Mouse (Mus musculus) kidney, embryonic 15.5 days (tissue): ENCODE results near the gene Pdzrn4. TPM values are rescaled to one million over a fixed set of nuclear protein-coding genes. Genes with fewer than 3 reads are reported as not detected.
"Not testable (repeated sequence)": the region's sequence is repeated elsewhere in the genome, so short reads cannot be mapped to it uniquely, and the experiment has no call there.

Source experiments
- ATAC-seq: fragments of 200-750 bp; cut with Nextera tagmentation; replicated peaks from 2 replicates; pipeline ENCODE4 v1.8.0; 2017; ENCODE audit warnings: moderate TSS enrichment; ENCODE audit not compliant: low FRiP score
- H3K27ac ChIP-seq: fragments of 300-500 bp; sonication (generic); 2 replicates; pipeline ENCODE4 v1.5.1; 2015; ENCODE audit warnings: mild to moderate bottlenecking, inconsistent platforms
- H3K27me3 ChIP-seq: fragments of 300-500 bp; sonication (generic); 2 replicates; pipeline ENCODE4 v1.6.1; 2015; ENCODE audit warnings: inconsistent platforms
- H3K36me3 ChIP-seq: fragments of 300-500 bp; sonication (generic); 2 replicates; pipeline ENCODE4 v1.6.1; 2015; ENCODE audit warnings: inconsistent platforms
- H3K4me1 ChIP-seq: fragments of 300-500 bp; sonication (generic); 2 replicates; pipeline ENCODE4 v1.6.1; 2015; ENCODE audit warnings: inconsistent platforms
- H3K4me2 ChIP-seq: fragments of 300-500 bp; sonication (generic); 2 replicates; pipeline ENCODE4 v1.6.1; 2015; ENCODE audit warnings: moderate library complexity, mild to moderate bottlenecking, inconsistent platforms
- H3K4me3 ChIP-seq: fragments of 300-500 bp; sonication (generic); replicated peaks from 2 replicates; pipeline ENCODE4 v1.5.1; 2015; ENCODE audit warnings: mild to moderate bottlenecking, inconsistent platforms
- H3K9ac ChIP-seq: fragments of 300-500 bp; sonication (generic); 2 replicates; pipeline ENCODE4 v1.6.1; 2015; ENCODE audit warnings: mild to moderate bottlenecking, inconsistent platforms
- H3K9me3 ChIP-seq: fragments of 300-500 bp; sonication (generic); replicated peaks from 2 replicates; pipeline ENCODE4 v1.6.1; 2016; ENCODE audit warnings: inconsistent platforms
- WGBS: fragments of 180-500 bp; shearing (Covaris S2); methylation state at CpG from one replicate; pipeline ENCODE4 v1.1.7; 2015; ENCODE audit warnings: mixed read lengths; 5-methylcytosine and 5-hydroxymethylcytosine counted together
- polyA plus RNA-seq: library from polyadenylated mRNA; unstranded; fragments of >200 nt; fragmentation: Nextera tagmentation; extraction: Ambion mirVana; gene quantifications from 2 replicates; pipeline ENCODE4 v1.2.1, GENCODE M21; 2015

The Pdzrn4 gene
- polyA plus RNA-seq = 2.4 and 3.0 TPM in 2 replicates

GRCm38 (mm10) chr15:92396770-92397608 lies at the start of gene Pdzrn4:
TSS of gene Pdzrn4 (plus strand) at chr15:92396881.
- Histone ChIP-seq H3K4me3 (peak within 1 kb of the TSS; percentile 55), H3K27me3 (peaks cover 40% of the 10 kb centered on the region), H3K4me2 (peak within 1 kb of the TSS; percentile 96), H3K36me3 (no peaks in the 10 kb centered on the region), H3K4me1 (peaks cover 11% of the 10 kb centered on the region), H3K9me3 (no peaks in the 10 kb centered on the region), H3K27ac (no peak within 1 kb of the TSS), H3K9ac (peak within 1 kb of the TSS; percentile 29)
- under 1% methylated on average over 65 of the region's 65 CpGs for WGBS
- peak; percentile 95 for ATAC-seq

- WGBS = 39% methylated on average over 4 of the region's 4 CpGs
- no peak for ATAC-seq
- Histone ChIP-seq H3K27ac (no peak overlapping the region), H3K36me3 (no peaks in the 10 kb centered on the region), H3K4me1 (no peaks in the 10 kb centered on the region), H3K4me3 (no peak overlapping the region), H3K9ac (no peak overlapping the region), H3K27me3 (no peaks in the 10 kb centered on the region), H3K9me3 (no peaks in the 10 kb centered on the region), H3K4me2 (no peak overlapping the region)
These were observed 49.3 kb upstream of the Pdzrn4 start for GRCm38 (mm10) chr15:92347426-92347825.

GRCm38 (mm10) chr15:92347902-92348301 lies 48.8 kb upstream of the Pdzrn4 start:
- H3K4me3 ChIP-seq = no peak overlapping the region
- WGBS = 11% methylated on average over 3 of the region's 3 CpGs
- no peaks in the 10 kb centered on the region for H3K9me3 ChIP-seq
- no peak overlapping the region for H3K27ac ChIP-seq
- no peaks in the 10 kb centered on the region for H3K4me1 ChIP-seq
- no peak overlapping the region for H3K9ac ChIP-seq
- H3K4me2 ChIP-seq = no peak overlapping the region
- peak; percentile 95 for ATAC-seq
- H3K36me3 ChIP-seq = no peaks in the 10 kb centered on the region
- no peaks in the 10 kb centered on the region for H3K27me3 ChIP-seq

GRCm38 (mm10) chr15:92348453-92348852 lies 48.2 kb upstream of the Pdzrn4 start:
- ATAC-seq, H3K4me3 ChIP-seq, H3K4me1 ChIP-seq, H3K9ac ChIP-seq, H3K27me3 ChIP-seq, H3K36me3 ChIP-seq, H3K9me3 ChIP-seq, H3K4me2 ChIP-seq, H3K27ac ChIP-seq: not testable (repeated sequence)

- no peaks in the 10 kb centered on the region for H3K9me3 ChIP-seq
- no peak overlapping the region for H3K9ac ChIP-seq
- H3K27ac ChIP-seq = no peak overlapping the region
- H3K4me1 ChIP-seq = no peaks in the 10 kb centered on the region
- no peak overlapping the region for H3K4me3 ChIP-seq
- WGBS = 19% methylated on average over 6 of the region's 6 CpGs
- no peaks in the 10 kb centered on the region for H3K27me3 ChIP-seq
- H3K4me2 ChIP-seq = no peak overlapping the region
- no peaks in the 10 kb centered on the region for H3K36me3 ChIP-seq
- no peak for ATAC-seq
These were observed 32.5 kb upstream of the Pdzrn4 start for GRCm38 (mm10) chr15:92364153-92364552.

- H3K4me2 ChIP-seq = no peak overlapping the region
- H3K4me3 ChIP-seq = no peak overlapping the region
- H3K9me3 ChIP-seq = no peaks in the 10 kb centered on the region
- no peak overlapping the region for H3K9ac ChIP-seq
- H3K27ac ChIP-seq = no peak overlapping the region
- H3K36me3 ChIP-seq = no peaks in the 10 kb centered on the region
- no peak for ATAC-seq
- H3K4me1 ChIP-seq = no peaks in the 10 kb centered on the region
- H3K27me3 ChIP-seq = no peaks in the 10 kb centered on the region
These were observed 32.1 kb upstream of the Pdzrn4 start for GRCm38 (mm10) chr15:92364592-92364991.

GRCm38 (mm10) chr15:92394811-92395210 lies 1.9 kb upstream of the Pdzrn4 start:
- no peak overlapping the region for H3K9ac ChIP-seq
- H3K4me2 ChIP-seq = no peak overlapping the region
- H3K27me3 ChIP-seq = peaks cover 40% of the 10 kb centered on the region
- H3K27ac ChIP-seq = no peak overlapping the region
- no peaks in the 10 kb centered on the region for H3K9me3 ChIP-seq
- peaks cover 11% of the 10 kb centered on the region for H3K4me1 ChIP-seq
- H3K36me3 ChIP-seq = no peaks in the 10 kb centered on the region
- WGBS = 91% methylated on average over 5 of the region's 5 CpGs
- no peak for ATAC-seq
- H3K4me3 ChIP-seq = no peak overlapping the region

- H3K4me1 ChIP-seq = peaks cover 11% of the 10 kb centered on the region
- ATAC-seq = no peak
- H3K27me3 ChIP-seq = peaks cover 38% of the 10 kb centered on the region
- no peak overlapping the region for H3K9ac ChIP-seq
- H3K4me2 ChIP-seq = no peak overlapping the region
- H3K36me3 ChIP-seq = no peaks in the 10 kb centered on the region
- no peaks in the 10 kb centered on the region for H3K9me3 ChIP-seq
- no peak overlapping the region for H3K4me3 ChIP-seq
- WGBS = 60% methylated on average over 2 of the region's 2 CpGs
- no peak overlapping the region for H3K27ac ChIP-seq
These were observed 2.1 kb downstream of the Pdzrn4 start for GRCm38 (mm10) chr15:92398747-92399146.

GRCm38 (mm10) chr15:92399278-92399677 lies 2.6 kb downstream of the Pdzrn4 start:
- Histone ChIP-seq H3K4me1 (peaks cover 11% of the 10 kb centered on the region), H3K27me3 (peaks cover 37% of the 10 kb centered on the region), H3K36me3 (no peaks in the 10 kb centered on the region), H3K9me3 (no peaks in the 10 kb centered on the region), H3K4me2 (no peak overlapping the region), H3K27ac (no peak overlapping the region), H3K4me3 (no peak overlapping the region), H3K9ac (no peak overlapping the region)
- WGBS = 74% methylated on average over 5 of the region's 5 CpGs
- ATAC-seq = no peak

- Histone ChIP-seq H3K27me3 (peaks cover 24% of the 10 kb centered on the region), H3K9me3 (no peaks in the 10 kb centered on the region), H3K4me3 (no peak overlapping the region), H3K9ac (no peak overlapping the region), H3K4me1 (peaks cover 9% of the 10 kb centered on the region), H3K36me3 (no peaks in the 10 kb centered on the region), H3K4me2 (no peak overlapping the region), H3K27ac (no peak overlapping the region)
- no peak for ATAC-seq
- 48% methylated on average over 6 of the region's 6 CpGs for WGBS
These were observed 4.9 kb downstream of the Pdzrn4 start for GRCm38 (mm10) chr15:92401554-92401953.

- no peaks in the 10 kb centered on the region for H3K9me3 ChIP-seq
- no peak overlapping the region for H3K4me3 ChIP-seq
- H3K4me2 ChIP-seq = no peak overlapping the region
- ATAC-seq = no peak
- no peak overlapping the region for H3K9ac ChIP-seq
- H3K27ac ChIP-seq = no peak overlapping the region
- H3K4me1 ChIP-seq = no peaks in the 10 kb centered on the region
- H3K36me3 ChIP-seq = no peaks in the 10 kb centered on the region
- WGBS = 18% methylated on average over 4 of the region's 4 CpGs
- H3K27me3 ChIP-seq = no peaks in the 10 kb centered on the region
These were observed 18.6 kb downstream of the Pdzrn4 start for GRCm38 (mm10) chr15:92415323-92415722.

- no peak for ATAC-seq
- Histone ChIP-seq H3K27ac (no peak overlapping the region), H3K4me3 (no peak overlapping the region), H3K9me3 (no peaks in the 10 kb centered on the region), H3K4me2 (no peak overlapping the region), H3K27me3 (no peaks in the 10 kb centered on the region), H3K9ac (no peak overlapping the region), H3K4me1 (no peaks in the 10 kb centered on the region), H3K36me3 (no peaks in the 10 kb centered on the region)
- WGBS = 78% methylated on average over 6 of the region's 6 CpGs
These were observed 19.5 kb downstream of the Pdzrn4 start for GRCm38 (mm10) chr15:92416141-92416540.

- Histone ChIP-seq H3K4me3 (no peak overlapping the region), H3K4me2 (no peak overlapping the region), H3K27ac (no peak overlapping the region), H3K4me1 (no peaks in the 10 kb centered on the region), H3K9ac (no peak overlapping the region), H3K36me3 (no peaks in the 10 kb centered on the region), H3K27me3 (no peaks in the 10 kb centered on the region), H3K9me3 (no peaks in the 10 kb centered on the region)
- WGBS = 43% methylated on average over 7 of the region's 7 CpGs
- no peak for ATAC-seq
These were observed 20.0 kb downstream of the Pdzrn4 start for GRCm38 (mm10) chr15:92416658-92417057.
